Mouse (Mus musculus): Measurements from ENCODE around the gene Mthfr.

The Mthfr gene

DNA sequence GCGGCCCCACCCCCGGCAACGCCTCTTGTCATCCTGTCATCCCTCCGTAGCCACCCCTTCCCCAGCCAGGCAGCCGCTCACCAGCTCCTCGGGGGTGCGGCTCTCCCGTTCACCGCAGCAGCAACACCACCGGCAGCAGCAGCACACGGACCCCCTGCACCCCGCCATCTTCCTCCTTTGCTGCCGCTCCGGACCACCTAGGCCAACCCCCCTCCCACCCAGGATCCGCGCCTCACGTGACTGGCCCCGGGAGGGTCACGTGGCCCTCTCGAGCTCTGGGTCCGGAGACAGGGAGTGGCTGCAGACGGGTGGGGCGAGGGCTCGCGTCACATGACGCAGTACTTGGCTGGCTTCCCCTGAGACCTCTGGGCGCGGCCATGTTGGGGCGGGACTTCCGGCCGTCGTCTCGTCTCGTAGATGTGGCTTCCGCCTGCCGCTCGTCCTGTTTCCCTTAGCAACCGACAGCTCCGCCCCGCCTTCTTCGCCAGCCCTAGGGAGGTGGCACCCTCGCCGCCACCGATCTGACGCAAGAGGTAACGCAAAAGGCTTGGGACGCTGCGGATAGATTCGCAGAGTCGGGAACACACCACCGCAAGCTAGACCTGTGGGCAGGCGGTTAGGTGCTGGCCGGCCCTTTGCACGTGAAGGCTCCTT, at the start of gene Mthfr, which contains the start of gene Clcn6:
Gene Mthfr, plus strand, starts transcription at position 478 of the 654 bp plus-strand sequence.
Gene Clcn6, minus strand, starts transcription at position 222 of the 654 bp plus-strand sequence.
- DNase-seq, result peak; percentile 100

DNA sequence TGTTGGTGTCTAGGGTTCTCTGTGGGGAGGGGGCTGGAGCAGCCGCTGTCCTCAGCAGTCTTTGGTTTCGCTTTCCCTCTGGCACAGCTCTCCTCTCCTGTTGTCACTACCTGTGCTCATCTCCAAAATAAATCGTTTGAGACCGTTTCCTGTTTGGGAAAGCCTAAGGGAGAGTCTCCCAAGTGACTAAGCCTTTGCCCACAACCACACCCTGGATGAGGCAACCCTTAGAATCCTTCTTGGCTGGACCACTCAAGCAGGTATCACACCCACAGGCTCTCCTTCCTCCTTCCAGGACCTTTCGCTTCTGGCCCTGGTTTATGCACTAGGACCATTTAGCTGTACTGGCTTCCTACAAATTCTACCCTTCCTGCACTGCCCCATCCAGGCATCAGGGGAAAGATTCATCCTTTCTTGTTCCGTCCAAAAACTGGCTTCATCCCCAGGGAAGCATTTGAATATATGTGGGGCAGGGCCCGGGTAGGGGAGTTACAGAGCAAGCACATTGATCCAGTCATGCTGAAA, 45.2 kb upstream of the Mthfr start:
- no peak for DNase-seq

GRCm38 (mm10) chr4:147995311-147995710, 43.6 kb upstream of the Mthfr start:
- no peak for DNase-seq

- no peak for DNase-seq
Measured at GRCm38 (mm10) chr4:148000202-148000772, 38.6 kb upstream of the Mthfr start, which contains the start of gene Nppa. Gene Nppa (plus strand): TSS chr4:148000722.

- DNase-seq, result no peak
Measured at GRCm38 (mm10) chr4:148001013-148001789, 37.7 kb upstream of the Mthfr start.

DNA sequence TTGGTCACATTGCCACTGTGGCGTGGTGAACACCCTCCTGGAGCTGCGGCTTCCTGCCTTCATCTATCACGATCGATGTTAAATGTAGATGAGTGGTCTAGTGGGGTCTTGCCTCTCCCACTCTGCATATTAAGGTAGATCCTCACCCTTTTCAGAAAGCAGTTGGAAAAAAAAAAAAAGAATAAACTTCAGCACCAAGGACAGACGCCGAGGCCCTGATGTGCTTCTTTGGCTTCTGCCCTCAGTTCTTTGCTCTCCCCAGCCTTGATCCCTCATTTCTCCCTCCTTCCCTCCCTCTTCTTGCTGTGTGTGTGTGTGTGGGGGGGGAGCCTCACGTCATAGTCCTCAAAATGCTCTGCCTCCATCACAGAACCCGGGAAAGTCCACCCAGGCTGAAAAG, 37.0 kb upstream of the Mthfr start:
- DNase-seq, result no peak

DNA sequence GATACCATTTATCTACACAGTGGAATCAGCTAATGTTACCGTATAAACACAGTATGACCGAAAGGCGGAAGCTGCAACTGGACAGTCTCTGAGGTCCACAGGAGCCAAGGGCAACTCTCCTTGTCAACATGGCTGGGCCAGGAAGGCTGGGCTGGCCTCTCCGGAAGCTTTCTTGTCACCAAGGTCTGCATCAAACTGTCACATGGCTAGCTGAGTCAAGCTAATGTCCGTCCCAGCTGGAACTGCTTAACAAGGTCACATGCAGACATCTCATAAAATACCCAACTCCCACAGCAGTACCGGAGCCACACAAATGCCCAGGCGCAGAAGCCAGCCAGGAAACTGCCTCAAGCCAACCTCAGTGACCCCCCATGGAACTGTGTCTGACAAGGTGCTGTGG, 34.5 kb upstream of the Mthfr start:
- no peak for DNase-seq

DNA sequence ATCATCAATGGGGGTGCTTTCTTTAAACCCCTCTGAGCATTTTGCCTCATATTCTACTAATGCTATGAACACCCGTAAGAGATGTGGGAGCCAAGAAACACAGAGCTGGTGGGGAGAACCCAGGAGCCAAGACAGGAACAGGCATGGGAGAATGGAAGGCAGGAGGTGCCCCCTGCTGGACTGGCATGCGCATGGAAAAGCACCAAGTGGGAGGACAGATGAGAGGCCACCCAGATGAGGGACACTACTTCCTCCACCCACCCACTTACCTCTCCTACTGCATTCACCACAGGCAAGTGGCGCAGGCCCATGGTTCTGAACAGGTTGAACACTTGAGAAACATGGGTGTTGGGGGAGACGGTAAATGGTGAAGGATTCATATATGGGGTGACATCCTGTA, 30.5 kb upstream of the Mthfr start:
- DNase-seq, result peak; percentile 57

- no peak for DNase-seq
Measured at GRCm38 (mm10) chr4:148009641-148010040, 29.2 kb upstream of the Mthfr start.

DNA sequence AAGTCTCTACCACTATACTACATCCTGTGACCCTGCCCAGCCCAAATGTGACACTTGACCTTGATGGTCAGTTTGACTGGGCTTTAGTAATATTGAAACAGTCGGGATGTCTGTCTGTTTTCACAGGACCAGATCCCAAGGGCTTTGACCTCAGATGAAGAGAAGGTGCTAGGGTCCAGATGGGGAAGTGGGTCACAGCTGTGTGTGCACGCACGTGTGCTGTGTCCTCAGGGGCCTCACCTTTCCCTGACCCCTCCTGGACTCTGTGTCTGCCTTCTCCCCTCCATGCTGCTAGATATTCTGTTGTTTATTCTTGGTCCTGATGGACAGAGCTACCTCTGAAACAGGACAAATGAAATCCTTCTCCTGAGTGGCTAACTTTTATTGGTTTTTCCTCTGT, 27.5 kb upstream of the Mthfr start:
- DNase-seq, result no peak

- no peak for DNase-seq
Measured at GRCm38 (mm10) chr4:148012216-148012615, 26.7 kb upstream of the Mthfr start.

DNA sequence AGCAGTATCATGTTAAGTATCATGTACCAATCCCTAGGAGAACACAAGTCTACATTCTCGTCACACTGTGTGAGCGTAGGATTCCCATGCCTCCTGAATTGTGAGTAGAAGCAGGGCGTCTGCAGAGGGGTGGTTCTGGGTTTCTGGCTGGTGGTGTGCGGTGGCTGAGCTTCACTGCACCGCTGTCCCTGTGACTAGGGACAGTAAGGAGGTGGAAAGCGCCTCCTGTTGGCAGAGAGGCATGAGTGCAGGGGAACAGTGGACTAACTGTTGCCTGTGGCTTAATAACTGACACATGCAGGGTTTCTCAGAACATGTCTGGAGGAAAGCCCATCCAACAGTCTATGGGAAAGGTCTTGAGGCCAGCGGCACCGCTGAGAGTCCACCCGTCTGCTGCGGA, 23.5 kb upstream of the Mthfr start:
- DNase-seq, result no peak

- DNase-seq, result no peak
Measured at GRCm38 (mm10) chr4:148016981-148017380, 21.9 kb upstream of the Mthfr start.

DNA sequence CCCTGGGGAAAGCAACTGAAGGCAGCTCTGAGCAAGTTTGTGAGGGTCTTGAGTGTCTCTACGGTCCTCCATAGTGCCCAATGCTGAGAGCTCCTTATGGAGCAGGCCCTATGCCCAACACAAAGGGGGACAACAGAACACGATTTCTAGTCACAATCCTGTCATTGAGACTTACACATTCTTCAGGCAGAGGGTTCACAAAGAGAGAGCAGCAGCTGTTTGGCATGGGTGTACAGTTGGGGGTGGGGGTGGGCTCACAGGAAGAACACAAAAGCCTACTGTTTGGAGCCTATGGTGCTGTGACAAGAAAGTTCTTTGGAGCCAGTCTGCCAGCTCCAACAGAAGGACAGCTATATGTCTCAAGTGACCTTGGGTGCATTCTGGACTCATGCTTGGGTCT, 20.5 kb upstream of the Mthfr start:
- no peak for DNase-seq

DNA sequence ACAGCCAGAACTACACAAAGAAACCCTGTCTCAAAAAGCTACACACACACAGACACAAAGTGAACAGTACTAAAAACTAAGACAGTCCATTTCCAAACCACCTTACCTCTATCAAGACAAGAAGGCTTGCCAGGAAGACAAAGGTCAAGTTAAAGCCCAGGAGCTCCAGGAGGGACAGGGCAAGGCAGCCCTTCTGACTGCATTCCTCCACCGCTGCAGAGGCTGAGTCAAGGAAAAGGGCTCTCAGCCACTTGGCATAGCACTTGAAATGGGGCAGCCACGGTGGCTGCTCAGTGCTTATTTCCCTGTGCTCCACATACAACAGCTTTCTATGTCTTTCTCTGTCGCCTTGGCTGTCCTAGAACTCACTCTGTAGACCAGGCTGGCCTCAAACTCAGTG, 14.9 kb upstream of the Mthfr start:
- no peak for DNase-seq

DNA sequence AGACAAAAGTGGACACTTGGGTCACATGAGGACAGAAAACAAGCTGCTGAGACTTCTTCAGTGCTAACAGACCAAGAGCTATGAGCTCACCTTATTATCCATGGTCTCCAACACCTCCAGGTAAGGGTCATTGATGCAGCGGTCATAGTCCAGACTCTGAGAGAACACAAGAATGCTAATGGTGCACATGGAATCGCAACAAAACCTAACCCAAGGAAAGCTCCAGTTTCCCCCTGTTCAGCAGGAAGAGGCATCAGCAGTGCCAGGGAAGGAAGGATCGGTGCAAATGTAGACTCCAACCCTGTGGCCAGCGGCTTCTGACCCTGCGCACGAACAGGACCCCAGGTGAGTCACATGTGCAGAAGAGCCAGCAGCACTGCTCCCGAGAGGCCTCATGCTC, 9.6 kb upstream of the Mthfr start:
- no peak for DNase-seq

DNA sequence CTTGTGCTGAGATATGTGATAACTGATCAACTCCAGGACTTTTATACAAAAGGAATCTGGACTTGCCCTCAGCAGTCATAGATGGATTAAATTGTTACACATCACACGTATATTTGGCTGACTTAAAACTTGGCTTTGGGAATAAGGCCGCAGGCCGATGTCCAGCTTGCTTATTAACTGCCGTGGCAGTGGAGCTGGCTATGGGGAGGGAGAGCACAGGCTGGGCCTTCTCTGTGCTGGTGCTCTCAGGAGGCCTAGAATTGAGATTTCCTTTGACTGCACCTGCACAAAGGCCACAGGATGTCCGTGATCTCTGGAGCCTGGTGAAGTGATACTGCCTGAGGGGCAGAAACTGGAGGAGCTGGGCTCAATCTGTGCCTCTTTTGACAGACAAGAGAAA, 8.4 kb upstream of the Mthfr start:
- DNase-seq, result no peak

GRCm38 (mm10) chr4:148033858-148034410, 4.9 kb upstream of the Mthfr start:
- no peak for DNase-seq

DNA sequence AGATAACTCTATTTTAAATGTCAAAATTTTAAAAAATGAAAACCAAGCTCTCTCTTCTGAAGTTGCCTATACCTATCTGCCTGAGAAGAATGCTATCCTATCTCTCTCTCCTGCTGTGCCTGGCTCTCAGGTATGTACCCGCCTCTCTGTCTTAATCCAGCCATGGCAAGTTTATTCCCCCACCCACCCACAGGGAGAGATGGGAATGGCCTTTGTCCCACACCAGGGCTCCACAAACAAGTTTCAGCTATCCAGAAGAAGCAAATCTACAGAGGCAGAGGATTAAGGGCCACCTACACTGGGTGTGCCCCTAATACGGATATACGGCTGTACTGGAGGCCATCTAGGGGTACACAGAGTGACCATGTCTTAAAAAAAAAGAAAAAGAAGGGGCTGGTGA, 3.4 kb upstream of the Mthfr start:
- no peak for DNase-seq

DNA sequence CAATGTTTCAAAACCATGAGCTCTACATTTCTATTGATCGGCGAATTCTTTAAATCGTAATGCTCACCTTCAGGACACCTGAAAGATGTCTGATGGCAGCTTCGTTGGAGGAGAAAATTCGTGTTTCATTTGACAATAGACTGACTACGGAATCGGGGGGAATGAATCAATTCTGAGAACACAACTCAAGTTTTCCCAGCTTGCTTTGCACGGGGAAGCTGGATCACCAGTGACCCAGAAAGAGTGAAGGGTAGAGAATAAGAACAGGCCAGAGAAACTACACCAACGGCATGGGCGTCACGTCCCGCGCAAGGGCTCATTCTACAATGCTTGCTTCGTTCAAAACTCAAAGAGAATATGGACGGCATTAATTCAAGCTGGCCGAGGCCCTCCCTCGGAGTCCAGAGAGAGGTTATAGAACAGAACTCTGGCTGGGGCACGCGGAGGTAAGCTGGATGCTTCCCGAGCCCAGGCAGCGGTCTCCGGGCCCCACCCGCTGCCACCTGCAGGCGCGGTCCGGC, 738 bp upstream of the Mthfr start:
- DNase-seq, result no peak

DNA sequence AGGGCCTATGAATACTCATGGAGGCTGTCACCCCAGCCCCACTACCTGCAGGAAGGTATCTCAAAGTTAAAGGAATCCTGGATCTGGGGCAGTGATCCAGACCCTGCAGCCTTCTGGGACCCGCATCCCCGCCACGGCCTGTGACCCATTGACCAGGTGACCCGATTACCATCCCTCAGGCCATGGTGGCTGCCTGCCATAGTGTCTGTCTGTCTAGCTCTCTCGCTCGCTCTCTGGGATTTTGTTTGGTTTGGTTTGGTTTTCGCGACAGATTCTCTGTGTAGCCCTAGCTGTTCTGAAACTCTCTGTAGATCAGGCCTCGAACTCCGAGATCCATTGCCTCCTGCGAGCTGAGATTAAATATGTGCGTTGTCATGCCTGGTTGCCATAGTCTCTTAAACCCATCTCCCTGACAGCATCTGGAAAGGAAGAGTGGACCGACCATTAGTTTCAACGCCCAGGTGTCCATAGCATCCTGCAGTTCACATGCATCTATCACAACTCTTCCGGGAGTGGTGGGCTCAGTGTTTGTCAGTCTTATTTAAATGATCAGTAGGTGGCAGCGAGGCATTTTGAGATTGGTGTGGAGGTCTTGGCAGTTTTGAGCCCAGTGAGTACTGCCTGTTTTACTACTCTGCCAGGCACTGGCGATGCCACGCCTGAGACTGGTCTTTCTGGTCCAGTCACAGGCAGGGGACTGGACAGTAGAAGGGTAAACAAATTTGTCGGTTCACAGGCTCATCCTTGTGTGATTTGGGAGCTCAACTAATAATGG, 564 bp downstream of the Mthfr start:
- peak; percentile 45 for DNase-seq

DNA sequence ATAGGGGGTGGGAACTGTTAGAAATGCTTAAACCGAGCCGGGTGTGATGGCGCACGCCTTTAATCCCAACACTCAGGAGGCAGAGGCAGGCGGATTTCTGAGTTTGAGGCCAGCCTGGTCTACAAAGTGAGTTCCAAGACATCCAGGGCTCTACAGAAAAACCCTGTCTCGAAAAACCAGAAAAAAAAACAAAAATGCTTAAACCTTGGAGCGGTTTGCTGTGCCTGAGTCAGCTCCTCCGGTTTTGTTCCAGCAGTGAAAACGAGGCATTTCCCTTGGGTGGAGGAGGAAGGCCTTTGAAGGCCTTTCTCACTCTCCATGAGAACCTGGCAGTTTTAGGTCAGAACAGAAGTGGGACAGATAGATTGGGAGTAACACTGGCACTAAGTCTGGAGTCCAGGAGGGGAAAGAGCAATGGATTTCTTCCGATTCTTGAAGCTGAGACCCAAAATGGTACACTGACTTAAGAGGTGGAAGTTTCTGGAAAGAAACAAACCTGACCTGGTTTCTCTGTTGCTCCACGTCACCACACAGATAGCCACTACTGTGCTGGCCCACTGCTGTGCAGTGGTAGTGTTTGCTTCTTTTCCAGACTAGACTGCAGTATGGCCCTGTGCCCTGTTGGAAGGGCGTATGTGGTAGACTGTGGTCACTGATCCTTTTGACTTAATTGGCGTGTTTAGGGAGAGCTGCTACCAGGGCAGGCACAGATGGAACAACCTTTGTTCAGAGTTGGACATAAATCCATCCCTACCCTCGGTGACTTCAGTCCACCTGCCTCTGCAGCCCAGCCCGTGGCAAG, 1.4 kb downstream of the Mthfr start:
- no peak for DNase-seq

All from layer of hippocampus, adult 9-11 months (tissue).